Mouse (Mus musculus) right cerebral cortex, postnatal 4 days (tissue): Measurements from ENCODE around the gene S100a14.

Experiments used
- DNase-seq: peaks from one replicate; pipeline ENCODE4 v3.0.0-alpha.2; 2022

S100a14 gene

GRCm38 (mm10) chr3:90525421-90525820, 1.2 kb upstream of the S100a14 start:
- no peak for DNase-seq

GRCm38 (mm10) chr3:90526076-90526475, 580 bp upstream of the S100a14 start:
- DNase-seq, result no peak

GRCm38 (mm10) chr3:90527291-90527873, 726 bp downstream of the S100a14 start:
- no peak for DNase-seq

GRCm38 (mm10) chr3:90531713-90532112, 5.1 kb downstream of the S100a14 start:
- no peak for DNase-seq

- no peak for DNase-seq
These were observed 8.8 kb downstream of the S100a14 start for GRCm38 (mm10) chr3:90535446-90535845.

- DNase-seq, result no peak
These were observed 10.7 kb downstream of the S100a14 start, which contains the start of gene S100a16 for GRCm38 (mm10) chr3:90537141-90537904. Gene S100a16, plus strand, starts transcription at chr3:90537254.

- no peak for DNase-seq
These were observed 11.2 kb downstream of the S100a14 start for GRCm38 (mm10) chr3:90537905-90538296.

GRCm38 (mm10) chr3:90540904-90541303, 14.2 kb downstream of the S100a14 start:
- no peak for DNase-seq

- DNase-seq, result no peak
These were observed 23.2 kb downstream of the S100a14 start for GRCm38 (mm10) chr3:90549676-90550420.

- no peak for DNase-seq
These were observed 23.8 kb downstream of the S100a14 start for GRCm38 (mm10) chr3:90550421-90550790.

- no peak for DNase-seq
These were observed 25.6 kb downstream of the S100a14 start for GRCm38 (mm10) chr3:90552231-90552630.

- no peak for DNase-seq
These were observed 29.3 kb downstream of the S100a14 start for GRCm38 (mm10) chr3:90555954-90556353.

GRCm38 (mm10) chr3:90560008-90560628, 33.5 kb downstream of the S100a14 start, which contains the start of gene S100a3:
Gene S100a3, plus strand, starts transcription at chr3:90560578.
- DNase-seq, result no peak

GRCm38 (mm10) chr3:90574691-90575090, 48.0 kb downstream of the S100a14 start:
- no peak for DNase-seq

- DNase-seq, result no peak
These were observed 48.7 kb downstream of the S100a14 start for GRCm38 (mm10) chr3:90575320-90575719.

GRCm38 (mm10) chr3:90576351-90577001, 49.8 kb downstream of the S100a14 start:
- DNase-seq, result no peak
